Mouse (Mus musculus): ENCODE measurements around the gene Tmem132c.

Tmem132c gene

GRCm38 (mm10) chr5:127611881-127612280, 370.3 kb downstream of the Tmem132c start:
- DNase-seq, result no peak

- DNase-seq, result no peak
Observed at GRCm38 (mm10) chr5:127612397-127612796, 370.8 kb downstream of the Tmem132c start.

All from thymus, adult 18-20 months (tissue).